Mouse (Mus musculus): ENCODE data around the gene Ndufv2.

DNA sequence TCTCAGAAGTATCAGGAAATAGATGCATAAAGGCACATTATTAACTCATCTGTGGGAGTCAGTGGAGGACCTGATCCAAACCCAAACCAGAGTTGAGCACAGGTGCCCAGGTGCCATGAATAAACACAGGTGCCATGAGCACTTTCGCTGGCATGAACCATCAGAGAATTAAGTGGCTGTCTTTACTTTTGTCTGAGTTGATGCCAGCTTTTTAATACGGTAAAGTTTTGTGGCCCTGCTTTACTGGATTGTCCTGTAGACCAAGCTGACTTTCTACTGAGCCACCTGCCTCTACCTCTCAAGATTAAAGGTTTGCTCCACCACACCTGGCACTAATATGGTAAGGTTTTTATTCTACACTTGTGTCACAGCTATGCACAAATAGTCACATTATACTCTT is 9.3 kb downstream of the Ndufv2 start:
- TF ChIP-seq CTCF (IDR thresholded peaks at IDR 0.05; ENCODE audit: low read depth) (no peak), EP300 (optimal IDR thresholded peaks at IDR 0.05) (no peak)

Data from stomach, postnatal 0 days (tissue).